Mouse (Mus musculus): ENCODE data around the gene Bcdin3d.

The Bcdin3d gene

DNA sequence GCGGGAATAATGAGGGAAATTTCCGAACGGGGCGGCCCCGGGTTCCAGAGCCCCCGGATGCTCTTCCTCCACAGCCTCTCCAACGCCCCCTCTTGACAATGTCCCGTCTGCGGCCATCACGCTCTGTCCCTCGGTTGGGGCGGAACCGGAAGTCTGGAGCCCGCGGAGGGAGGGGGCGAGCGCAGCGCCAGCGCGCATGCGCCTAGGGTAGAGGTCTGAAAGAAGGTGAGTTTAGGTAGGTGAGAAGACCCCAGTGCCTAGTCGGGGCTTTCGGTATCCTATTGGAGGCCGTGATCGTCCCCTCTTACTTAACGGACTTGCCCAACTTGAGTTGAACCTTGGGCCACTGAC lies at the start of gene Bcdin3d:
TSS of gene Bcdin3d (minus strand) at position 155 of the 351 bp plus-strand sequence.
- peak; percentile 89 for DNase-seq

- DNase-seq, result no peak
These were observed 45.8 kb upstream of the Bcdin3d start for GRCm38 (mm10) chr15:99520306-99520705.

GRCm38 (mm10) chr15:99519626-99520025 lies 45.1 kb upstream of the Bcdin3d start:
- no peak for DNase-seq

- no peak for DNase-seq
These were observed 43.2 kb upstream of the Bcdin3d start for GRCm38 (mm10) chr15:99517715-99518114.

DNA sequence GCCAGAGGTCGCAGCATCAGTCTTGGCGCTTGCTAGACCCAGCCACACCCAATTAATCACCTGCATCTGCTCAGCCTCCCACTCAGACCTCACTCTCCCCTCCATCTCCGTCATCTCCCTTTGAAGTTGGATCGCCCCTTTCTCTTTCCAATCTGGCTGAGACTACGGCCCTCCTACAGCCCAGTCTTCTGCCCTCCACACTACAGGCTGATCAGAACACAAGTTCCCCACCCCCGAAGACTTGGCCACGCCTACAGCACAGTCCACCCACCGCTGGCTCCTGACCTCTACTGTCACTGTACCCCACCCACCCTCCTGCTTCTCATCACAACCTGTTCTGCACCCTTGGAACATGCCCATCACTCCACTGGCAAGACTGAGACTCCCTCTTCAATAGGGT lies 42.2 kb upstream of the Bcdin3d start:
- no peak for DNase-seq

DNA sequence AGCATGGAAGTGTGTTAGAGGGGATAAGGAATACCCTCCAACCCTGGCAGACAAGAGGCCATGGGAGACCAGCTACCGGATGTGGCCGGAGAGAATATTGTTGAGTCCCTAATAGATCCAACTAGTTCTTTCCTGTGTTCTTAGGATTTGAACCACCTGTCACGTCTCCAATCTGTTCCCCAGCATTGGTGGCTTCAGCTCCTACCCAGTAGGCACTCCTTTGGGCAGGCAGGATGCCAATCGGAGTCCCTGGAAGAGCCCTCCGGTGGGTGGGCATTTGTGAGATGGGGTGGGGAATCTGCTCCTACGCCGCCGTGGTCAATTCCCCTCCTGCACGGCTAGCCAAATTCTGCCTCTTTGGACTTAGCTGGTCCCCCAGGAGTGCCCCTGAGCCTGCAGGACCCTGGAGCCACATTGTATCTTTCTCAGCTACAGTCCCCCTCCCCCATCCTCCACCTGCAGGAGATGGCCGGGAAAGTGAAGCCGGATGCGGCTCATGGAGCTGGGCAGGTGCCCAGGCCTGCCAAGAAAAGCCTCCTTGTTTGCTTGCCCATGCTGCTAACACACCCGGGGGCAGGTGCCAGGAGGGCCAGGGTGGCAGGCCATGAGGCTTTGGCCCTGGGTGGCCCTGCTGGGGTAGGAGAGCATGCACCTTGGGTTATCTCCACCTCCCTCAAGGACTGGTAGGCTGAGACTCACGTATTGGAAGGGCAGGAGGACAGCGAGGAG lies 37.4 kb upstream of the Bcdin3d start:
- DNase-seq, result no peak

GRCm38 (mm10) chr15:99510621-99511020 lies 36.1 kb upstream of the Bcdin3d start:
- DNase-seq, result no peak

DNA sequence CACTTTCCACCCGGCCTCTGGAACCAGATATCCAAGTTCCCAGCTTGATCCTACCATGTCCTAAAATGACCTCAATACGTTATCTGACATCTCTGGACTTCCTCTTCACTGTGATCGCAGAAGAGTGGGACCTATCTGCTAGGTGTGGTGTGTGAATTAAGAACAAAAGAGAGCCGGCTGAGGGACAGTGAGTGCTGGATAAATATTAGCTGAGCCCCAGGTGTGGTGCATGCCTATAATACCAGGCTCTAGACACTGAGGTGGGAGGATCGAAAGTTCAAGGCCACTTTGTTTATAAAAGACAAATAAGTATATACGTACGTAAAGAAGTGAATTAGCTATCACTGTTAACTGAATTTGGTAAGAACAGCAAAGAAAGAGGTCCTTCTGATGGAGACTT lies 35.3 kb upstream of the Bcdin3d start:
- no peak for DNase-seq

DNA sequence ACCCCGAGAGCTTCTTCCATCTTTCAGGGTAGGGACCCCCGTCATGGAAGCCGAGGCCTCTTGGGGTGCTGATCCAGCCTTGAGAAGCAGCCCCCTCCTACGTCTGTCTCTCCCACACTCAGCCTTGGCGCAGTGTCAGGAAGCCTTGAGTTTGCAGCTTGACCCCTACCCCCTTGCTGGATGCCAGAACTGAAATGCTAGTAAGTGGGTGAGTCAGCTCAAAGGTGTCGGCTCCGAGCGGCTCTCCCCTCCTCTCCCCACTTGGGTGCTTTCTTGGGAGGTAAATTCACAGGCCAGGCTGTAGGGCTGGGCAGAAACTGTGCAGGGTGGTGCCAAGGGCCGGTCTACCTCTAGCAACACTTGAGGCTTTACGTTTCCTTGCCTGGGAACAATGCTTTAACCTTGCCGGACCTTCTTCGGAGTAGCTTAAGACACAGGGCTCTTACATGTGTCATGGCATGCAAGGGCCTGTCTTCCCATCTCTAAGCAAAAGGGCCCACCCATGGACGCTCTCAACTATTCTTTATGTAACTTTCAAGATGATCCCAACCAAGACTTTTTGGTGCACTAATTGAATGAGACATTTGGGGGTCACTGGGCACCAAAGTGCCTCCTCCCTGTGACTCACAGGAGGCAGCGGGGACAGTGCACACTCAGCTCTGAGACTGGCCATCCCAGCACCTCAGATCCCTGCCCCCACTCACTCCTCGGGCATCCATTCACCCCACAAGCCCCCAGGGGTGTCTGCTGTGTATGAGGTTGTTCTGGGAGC lies 31.0 kb upstream of the Bcdin3d start:
- peak; percentile 72 for DNase-seq

DNA sequence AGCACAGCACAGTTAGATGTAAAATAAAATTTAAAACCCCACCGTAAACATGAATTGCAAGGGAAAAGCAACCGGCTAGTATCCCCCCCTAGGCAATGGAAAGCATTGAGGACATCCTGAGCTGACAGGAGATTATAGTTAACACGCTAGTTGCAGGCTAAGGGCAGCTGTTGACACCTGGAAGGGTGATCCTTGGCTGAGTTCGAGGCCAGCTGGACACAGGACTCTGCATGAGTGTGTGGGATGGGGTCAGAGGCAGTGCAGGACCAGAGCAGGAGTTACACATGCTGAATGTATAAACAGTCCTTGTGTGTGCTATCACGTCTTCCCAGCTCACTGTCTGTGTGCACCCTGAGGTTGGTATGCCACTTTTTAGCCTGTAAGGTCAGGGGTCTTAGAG lies 28.7 kb upstream of the Bcdin3d start:
- no peak for DNase-seq

DNA sequence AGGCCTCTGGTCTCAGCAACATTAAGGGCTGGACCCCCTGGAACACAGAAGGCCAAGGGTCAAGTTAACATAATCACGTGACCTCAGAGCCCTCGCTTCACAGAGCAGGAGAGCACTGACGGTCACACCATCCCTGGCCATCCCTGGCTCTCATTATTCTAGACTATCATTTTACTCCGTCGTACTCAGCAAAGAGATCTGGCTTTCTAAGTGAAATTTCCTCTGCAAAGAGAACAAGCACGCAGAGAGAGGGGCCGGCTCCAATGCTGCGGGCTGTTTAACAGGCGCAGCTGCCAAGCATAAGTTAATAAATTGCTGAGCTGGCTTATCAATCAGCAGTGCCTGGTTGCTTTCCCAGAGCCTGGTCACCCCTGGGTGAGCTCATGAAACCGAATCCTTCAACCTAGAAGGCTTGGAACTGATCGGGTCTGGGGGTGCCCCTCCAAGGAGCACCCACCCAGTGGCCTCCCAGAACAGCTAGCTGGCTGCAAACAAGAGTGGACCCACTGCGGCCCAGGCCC lies 27.8 kb upstream of the Bcdin3d start:
- DNase-seq, result no peak

- DNase-seq, result no peak
These were observed 27.0 kb upstream of the Bcdin3d start for GRCm38 (mm10) chr15:99501292-99502260.

GRCm38 (mm10) chr15:99500320-99500719 lies 25.8 kb upstream of the Bcdin3d start:
- peak; percentile 69 for DNase-seq

DNA sequence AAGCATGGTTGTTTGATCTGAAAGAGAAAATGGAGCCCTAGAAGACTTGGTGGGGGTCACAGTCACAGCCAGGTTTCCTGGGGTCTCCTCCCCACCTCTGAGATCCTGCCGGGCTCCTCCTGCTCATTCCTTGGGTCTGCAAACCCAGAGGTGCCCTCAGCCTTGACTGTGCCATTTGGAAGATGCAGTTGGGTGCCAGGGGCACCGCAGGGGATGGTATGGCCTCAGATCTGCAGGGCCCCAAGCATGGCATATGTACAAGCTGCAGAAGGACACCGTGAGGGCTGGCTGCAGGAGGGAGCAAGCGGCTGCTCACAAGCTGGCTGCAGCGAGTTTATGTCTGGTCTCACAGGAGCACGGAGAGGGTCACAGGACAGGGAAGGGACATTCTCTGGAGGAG lies 25.2 kb upstream of the Bcdin3d start:
- no peak for DNase-seq

GRCm38 (mm10) chr15:99498781-99499180 lies 24.3 kb upstream of the Bcdin3d start:
- peak; percentile 60 for DNase-seq

GRCm38 (mm10) chr15:99498356-99498755 lies 23.8 kb upstream of the Bcdin3d start:
- DNase-seq, result no peak

- peak; percentile 90 for DNase-seq
These were observed 23.2 kb upstream of the Bcdin3d start for GRCm38 (mm10) chr15:99497527-99498242.

- DNase-seq, result peak; percentile 66
These were observed 22.5 kb upstream of the Bcdin3d start for GRCm38 (mm10) chr15:99497061-99497460.

GRCm38 (mm10) chr15:99484745-99485144 lies 10.2 kb upstream of the Bcdin3d start:
- DNase-seq, result no peak

GRCm38 (mm10) chr15:99475814-99476213 lies 1.3 kb upstream of the Bcdin3d start:
- DNase-seq, result no peak

DNA sequence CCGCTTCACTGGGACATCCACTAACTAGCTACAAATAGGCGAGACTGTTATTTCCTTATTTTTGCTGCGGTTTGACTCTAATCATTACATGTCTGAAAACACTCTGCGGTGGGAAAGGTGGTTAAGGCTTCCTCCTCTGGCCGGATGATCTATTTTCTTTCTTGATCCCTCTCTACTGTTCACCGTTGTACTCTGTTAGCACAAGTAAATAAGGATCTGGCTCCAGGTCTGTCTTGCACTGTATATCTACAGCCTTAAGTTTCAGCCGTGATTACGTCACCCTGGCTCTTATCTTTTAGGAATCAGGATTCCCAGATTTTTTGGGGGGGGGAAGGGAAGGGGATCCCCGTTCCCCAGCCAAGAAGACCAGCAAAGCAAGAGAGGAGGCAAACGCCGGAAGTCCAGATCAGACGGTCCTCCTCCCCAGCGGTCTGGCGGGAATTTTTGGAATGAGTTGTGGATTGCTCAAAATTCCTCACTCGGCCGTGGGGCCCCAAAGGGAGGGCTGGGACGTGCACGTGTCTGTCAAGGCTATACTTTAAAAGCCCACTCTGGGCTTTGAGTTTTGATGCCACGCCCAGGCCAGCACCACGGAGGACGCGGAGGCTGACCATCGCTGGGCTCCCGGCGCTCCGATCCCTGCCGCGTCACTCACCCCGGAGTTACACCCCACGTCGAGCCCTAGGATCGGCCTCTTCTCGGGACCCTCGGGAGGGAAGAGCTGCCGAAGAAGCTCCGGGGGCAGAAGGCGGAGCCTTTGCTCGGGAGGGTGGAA lies 542 bp downstream of the Bcdin3d start:
- peak; percentile 71 for DNase-seq
